Mouse (Mus musculus): ENCODE measurements at regions not wholly inside any gene's neighbourhood (a gene's known extent, or its start where the extent isn't known, plus 50 kb on each side); places are given as distances from the start of the nearest gene placed in this dataset.
"Not testable (repeated sequence)": the region's sequence is repeated elsewhere in the genome, so short reads cannot be mapped to it uniquely, and the experiment has no call there.

DNA sequence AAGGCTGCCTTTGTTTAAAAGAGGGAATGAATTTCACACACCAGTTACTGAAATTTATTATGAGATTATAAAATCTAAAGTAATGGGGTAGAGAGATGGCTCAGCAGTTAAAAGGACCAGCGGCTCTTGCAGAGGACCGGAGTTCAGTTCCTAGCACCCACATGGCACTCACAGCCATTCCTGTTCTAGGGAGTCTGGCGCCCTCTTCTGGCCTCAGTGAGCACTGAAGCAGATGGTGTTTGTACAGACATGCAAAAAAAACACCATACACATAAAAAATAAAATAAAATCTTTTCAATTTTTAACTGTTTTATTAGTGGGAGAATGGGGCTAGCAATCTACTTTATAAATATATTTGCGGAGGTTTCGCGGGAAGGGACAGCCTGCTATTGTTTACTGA lies 112.3 kb upstream of the Supt20 start:
- no peak overlapping the region for H3K27ac ChIP-seq (replicated peaks)
- no peak for DNase-seq (ENCODE audit: low spot score)
- WGBS = 90% methylated on average over 6 of the region's 6 CpGs
- TF ChIP-seq CTCF (IDR thresholded peaks at IDR 0.05; ENCODE audit: low read depth) = peak; percentile 18; the same call in 1 of the 2 replicates
- TF ChIP-seq EP300 (optimal IDR thresholded peaks at IDR 0.05) = no peak
- no peaks in the 10 kb centered on the region for H3K4me1 ChIP-seq (replicated peaks; ENCODE audit: control insufficient read depth, insufficient read depth)
- no peak for ATAC-seq (ENCODE audit: low FRiP score, low TSS enrichment)
- no peak overlapping the region for H3K4me3 ChIP-seq (ENCODE audit: low read depth, low read length)
- H3K36me3 ChIP-seq (ENCODE audit: control insufficient read depth, insufficient read depth, low read length) = no peaks in the 10 kb centered on the region
- no peaks in the 10 kb centered on the region for H3K9me3 ChIP-seq (ENCODE audit: control insufficient read depth, low read length)
- no peaks in the 10 kb centered on the region for H3K27me3 ChIP-seq (ENCODE audit: control insufficient read depth, insufficient read depth, low read length)
- H3K9ac ChIP-seq (ENCODE audit: low read length) = no peak overlapping the region
- no peak overlapping the region for H3K4me2 ChIP-seq (replicated peaks; ENCODE audit: low read depth)

DNA sequence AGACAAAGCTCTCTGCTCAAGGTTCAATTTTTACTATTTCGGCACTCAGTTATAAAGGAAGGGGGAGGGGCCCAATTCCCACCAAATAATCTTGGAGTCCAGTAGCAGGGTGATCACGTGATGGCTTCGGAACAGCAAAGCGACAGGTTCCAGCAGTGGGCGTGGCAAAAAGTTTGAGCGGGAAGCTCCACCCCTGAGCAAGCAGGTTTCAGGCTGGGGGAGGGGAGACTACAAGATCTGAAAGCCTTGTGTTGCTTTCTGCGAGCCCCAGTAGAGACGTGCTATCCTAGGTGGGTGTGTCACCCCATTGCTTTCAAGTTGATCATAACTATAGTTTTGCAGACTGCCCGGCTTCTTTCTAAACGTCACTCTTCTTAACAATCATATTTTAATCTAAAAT lies 106.8 kb upstream of the Supt20 start:
- not testable (repeated sequence) for H3K27me3 ChIP-seq (ENCODE audit: control insufficient read depth, insufficient read depth, low read length); H3K36me3 ChIP-seq (ENCODE audit: control insufficient read depth, insufficient read depth, low read length); H3K4me2 ChIP-seq (replicated peaks; ENCODE audit: low read depth); H3K9me3 ChIP-seq (ENCODE audit: control insufficient read depth, low read length); H3K27ac ChIP-seq (replicated peaks); H3K4me3 ChIP-seq (ENCODE audit: low read depth, low read length); H3K9ac ChIP-seq (ENCODE audit: low read length); DNase-seq (ENCODE audit: low spot score); ATAC-seq (ENCODE audit: low FRiP score, low TSS enrichment); H3K4me1 ChIP-seq (replicated peaks; ENCODE audit: control insufficient read depth, insufficient read depth)
- 83% methylated on average over 9 of the region's 10 CpGs for WGBS

DNA sequence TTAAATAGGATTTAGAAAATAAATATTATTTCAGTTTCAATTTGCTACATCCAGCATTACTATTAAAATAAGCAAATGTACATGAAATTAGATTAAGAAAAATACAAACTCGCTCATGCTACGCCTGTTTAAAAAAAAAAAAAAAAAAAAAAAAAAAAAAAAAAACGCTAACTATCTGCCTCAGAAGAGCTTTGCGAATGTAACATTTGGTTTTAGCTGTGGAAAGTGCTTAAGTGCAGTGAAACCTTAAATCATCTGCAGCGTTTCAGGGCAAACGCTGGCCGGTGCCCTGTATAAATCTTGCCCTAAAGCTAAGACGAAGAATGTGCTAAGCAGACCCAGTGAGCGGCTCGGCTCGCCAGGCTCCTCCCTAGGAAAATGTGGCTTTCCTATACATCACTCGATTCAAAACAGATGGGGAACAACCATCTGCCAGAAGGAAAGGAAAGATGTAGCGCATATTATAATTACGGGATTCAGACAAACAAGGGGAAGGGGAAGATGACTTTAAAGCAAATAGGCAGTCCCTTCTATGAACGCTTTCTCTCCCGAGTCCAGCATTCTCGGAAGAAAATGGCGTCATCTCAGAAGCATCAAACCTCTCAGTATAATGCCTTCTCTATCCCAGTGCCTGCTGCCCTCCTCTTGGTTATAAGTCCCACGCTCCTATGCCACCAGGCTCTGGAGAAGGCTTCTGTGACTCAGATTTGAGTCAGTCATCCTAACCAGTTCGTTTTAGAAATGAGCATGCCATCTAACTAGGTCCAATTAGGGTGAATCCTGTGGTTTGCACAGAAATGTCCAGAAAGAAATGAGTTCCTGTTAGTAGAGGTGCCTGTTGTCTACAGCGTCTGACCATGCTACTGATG lies 105.2 kb upstream of the Supt20 start:
- Histone ChIP-seq H3K4me3 (ENCODE audit: low read depth, low read length) (peak overlapping the region; percentile 20; the same call in 1 of the 2 replicates), H3K9me3 (ENCODE audit: control insufficient read depth, low read length) (no peaks in the 10 kb centered on the region), H3K27ac (replicated peaks) (no peak overlapping the region), H3K27me3 (ENCODE audit: control insufficient read depth, insufficient read depth, low read length) (no peaks in the 10 kb centered on the region), H3K36me3 (ENCODE audit: control insufficient read depth, insufficient read depth, low read length) (no peaks in the 10 kb centered on the region), H3K4me1 (replicated peaks; ENCODE audit: control insufficient read depth, insufficient read depth) (no peaks in the 10 kb centered on the region), H3K9ac (ENCODE audit: low read length) (no peak overlapping the region), H3K4me2 (replicated peaks; ENCODE audit: low read depth) (peak overlapping the region; percentile 41; the same call in 1 of the 2 replicates)
- ATAC-seq (ENCODE audit: low FRiP score, low TSS enrichment) = no peak
- WGBS = 54% methylated on average over 21 of the region's 21 CpGs
- no peak for DNase-seq (ENCODE audit: low spot score)
- TF ChIP-seq CTCF (IDR thresholded peaks at IDR 0.05; ENCODE audit: low read depth) (no peak), EP300 (optimal IDR thresholded peaks at IDR 0.05) (no peak)

DNA sequence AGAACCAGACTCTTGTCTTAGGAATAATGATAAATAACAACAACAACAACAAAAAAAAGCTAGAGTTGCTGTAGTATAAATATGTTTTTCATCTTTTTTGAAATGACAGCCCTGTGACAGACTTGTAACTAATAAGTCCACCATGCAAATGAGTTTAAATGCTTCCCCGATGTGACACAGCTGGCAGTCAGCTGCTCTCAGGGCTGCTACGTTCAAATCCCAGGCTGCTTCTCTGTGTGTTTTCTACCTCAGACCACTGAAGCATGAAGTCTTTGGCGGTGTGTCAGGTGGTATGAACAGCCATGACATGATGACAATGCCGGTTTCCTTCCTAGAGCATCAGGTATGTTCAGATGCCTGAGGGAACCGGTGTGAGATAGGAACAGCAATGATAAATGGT lies 104.4 kb upstream of the Supt20 start:
- no peaks in the 10 kb centered on the region for H3K4me1 ChIP-seq (replicated peaks; ENCODE audit: control insufficient read depth, insufficient read depth)
- DNase-seq (ENCODE audit: low spot score) (no peak), ATAC-seq (ENCODE audit: low FRiP score, low TSS enrichment) (no peak)
- H3K27me3 ChIP-seq (ENCODE audit: control insufficient read depth, insufficient read depth, low read length) = no peaks in the 10 kb centered on the region
- no peak overlapping the region for H3K9ac ChIP-seq (ENCODE audit: low read length)
- no peaks in the 10 kb centered on the region for H3K36me3 ChIP-seq (ENCODE audit: control insufficient read depth, insufficient read depth, low read length)
- no peak overlapping the region for H3K4me3 ChIP-seq (ENCODE audit: low read depth, low read length)
- TF ChIP-seq EP300 (optimal IDR thresholded peaks at IDR 0.05) = no peak
- no peak for TF ChIP-seq CTCF (IDR thresholded peaks at IDR 0.05; ENCODE audit: low read depth)
- H3K27ac ChIP-seq (replicated peaks) = no peak overlapping the region
- H3K4me2 ChIP-seq (replicated peaks; ENCODE audit: low read depth) = no peak overlapping the region
- 73% methylated on average over 5 of the region's 5 CpGs for WGBS
- no peaks in the 10 kb centered on the region for H3K9me3 ChIP-seq (ENCODE audit: control insufficient read depth, low read length)

DNA sequence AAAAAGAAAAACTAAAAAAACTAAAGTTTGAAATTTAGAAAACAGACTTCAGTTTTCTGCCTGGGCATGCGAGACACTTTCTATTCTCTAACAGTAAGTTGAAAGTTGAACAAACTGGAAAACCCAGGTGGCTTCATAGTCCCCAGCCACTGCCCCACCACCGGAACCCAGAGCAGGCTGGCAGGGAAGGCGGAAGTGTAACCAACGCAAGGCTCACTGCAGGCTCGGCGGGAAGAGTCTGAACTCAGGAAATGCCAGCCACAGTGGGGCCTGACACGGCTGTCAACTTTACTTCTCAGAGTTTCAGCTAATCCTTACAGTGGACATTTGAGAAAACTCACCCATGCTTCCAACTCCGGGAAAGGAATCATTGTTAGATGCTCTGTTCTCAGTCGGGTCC lies 102.6 kb upstream of the Supt20 start:
- WGBS = 83% methylated on average over 9 of the region's 9 CpGs
- Histone ChIP-seq H3K36me3 (ENCODE audit: control insufficient read depth, insufficient read depth, low read length) (no peaks in the 10 kb centered on the region), H3K9ac (ENCODE audit: low read length) (no peak overlapping the region), H3K4me2 (replicated peaks; ENCODE audit: low read depth) (no peak overlapping the region), H3K27ac (replicated peaks) (no peak overlapping the region), H3K4me3 (ENCODE audit: low read depth, low read length) (no peak overlapping the region), H3K9me3 (ENCODE audit: control insufficient read depth, low read length) (no peaks in the 10 kb centered on the region), H3K27me3 (ENCODE audit: control insufficient read depth, insufficient read depth, low read length) (no peaks in the 10 kb centered on the region), H3K4me1 (replicated peaks; ENCODE audit: control insufficient read depth, insufficient read depth) (no peaks in the 10 kb centered on the region)
- no peak for ATAC-seq (ENCODE audit: low FRiP score, low TSS enrichment)
- no peak for TF ChIP-seq EP300 (optimal IDR thresholded peaks at IDR 0.05)
- no peak for TF ChIP-seq CTCF (IDR thresholded peaks at IDR 0.05; ENCODE audit: low read depth)
- DNase-seq (ENCODE audit: low spot score) = no peak

DNA sequence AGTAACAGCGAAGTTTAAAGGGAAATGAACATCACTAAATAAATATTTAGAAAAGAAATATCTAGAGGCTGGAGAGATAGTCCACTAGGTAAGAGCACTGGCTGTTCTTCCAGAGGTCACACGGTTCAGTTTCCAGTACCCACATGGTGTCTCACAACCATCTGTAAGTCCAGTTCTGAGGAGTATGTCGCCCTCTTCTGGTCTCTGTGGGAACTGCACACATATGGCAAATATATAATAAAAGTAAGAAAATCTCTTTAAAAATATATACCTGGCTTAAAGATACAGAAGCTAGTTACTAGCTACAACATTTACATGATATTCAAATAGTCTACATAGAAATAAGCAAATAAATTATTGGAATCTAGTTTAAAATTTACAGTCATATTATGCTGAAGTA lies 101.4 kb upstream of the Supt20 start:
- Histone ChIP-seq H3K4me2 (replicated peaks; ENCODE audit: low read depth) (no peak overlapping the region), H3K27ac (replicated peaks) (no peak overlapping the region), H3K27me3 (ENCODE audit: control insufficient read depth, insufficient read depth, low read length) (no peaks in the 10 kb centered on the region), H3K4me3 (ENCODE audit: low read depth, low read length) (no peak overlapping the region), H3K4me1 (replicated peaks; ENCODE audit: control insufficient read depth, insufficient read depth) (no peaks in the 10 kb centered on the region), H3K36me3 (ENCODE audit: control insufficient read depth, insufficient read depth, low read length) (no peaks in the 10 kb centered on the region), H3K9ac (ENCODE audit: low read length) (no peak overlapping the region), H3K9me3 (ENCODE audit: control insufficient read depth, low read length) (no peaks in the 10 kb centered on the region)
- no peak for TF ChIP-seq EP300 (optimal IDR thresholded peaks at IDR 0.05)
- peak; percentile 57 for TF ChIP-seq CTCF (IDR thresholded peaks at IDR 0.05; ENCODE audit: low read depth)
- DNase-seq (ENCODE audit: low spot score) = no peak
- WGBS = 70% methylated on average over 3 of the region's 3 CpGs
- no peak for ATAC-seq (ENCODE audit: low FRiP score, low TSS enrichment)
